Mouse (Mus musculus) midbrain, embryonic 11.5 days (tissue): Measurements from ENCODE around the gene C530008M17Rik. TPM values are rescaled to one million over a fixed set of nuclear protein-coding genes. Genes with fewer than 3 reads are reported as not detected.
A peak's percentile ranks its signal among the peaks of the same experiment; 100 is the strongest.

Source experiments
- ATAC-seq: fragments of 200-750 bp; cut with Nextera tagmentation; 2 replicates; pipeline ENCODE4 v1.8.0; 2017; ENCODE audit warnings: moderate TSS enrichment, moderate library complexity; ENCODE audit not compliant: low FRiP score
- DNase-seq: peaks from one replicate; pipeline ENCODE4 v3.0.0; 2015; ENCODE audit warnings: low spot score; ENCODE audit errors: missing footprints
- H3K27ac ChIP-seq: fragments of 300-500 bp; sonication (generic); 2 replicates; pipeline ENCODE4 v1.5.1; 2014; ENCODE audit warnings: low read depth, low read length
- H3K27me3 ChIP-seq: fragments of 300-500 bp; sonication (generic); 2 replicates; pipeline ENCODE4 v1.6.1; 2014; ENCODE audit warnings: mild to moderate bottlenecking, low read length, moderate library complexity, mixed read lengths; ENCODE audit not compliant: control insufficient read depth, insufficient read depth
- H3K36me3 ChIP-seq: fragments of 300-500 bp; sonication (generic); 2 replicates; pipeline ENCODE4 v1.6.1; 2014; ENCODE audit warnings: mild to moderate bottlenecking, low read length, moderate library complexity, mixed read lengths; ENCODE audit not compliant: control insufficient read depth, insufficient read depth
- H3K4me1 ChIP-seq: fragments of 300-500 bp; sonication (generic); 2 replicates; pipeline ENCODE4 v1.6.1; 2014; ENCODE audit warnings: low read length; ENCODE audit not compliant: control insufficient read depth, insufficient read depth
- H3K4me2 ChIP-seq: fragments of 300-500 bp; sonication (generic); 2 replicates; pipeline ENCODE4 v1.6.1; 2014; ENCODE audit warnings: mild to moderate bottlenecking, moderate library complexity
- H3K4me3 ChIP-seq: fragments of 300-500 bp; sonication (generic); 2 replicates; pipeline ENCODE4 v1.5.1; 2014; ENCODE audit warnings: low read depth, low read length
- H3K9ac ChIP-seq: fragments of 300-500 bp; sonication (generic); 2 replicates; pipeline ENCODE4 v1.6.1; 2014; ENCODE audit warnings: low read length
- H3K9me3 ChIP-seq: fragments of 300-500 bp; sonication (generic); 2 replicates; pipeline ENCODE4 v1.6.1; 2016; ENCODE audit warnings: low read length; ENCODE audit not compliant: control insufficient read depth
- WGBS: fragments of 180-500 bp; shearing (Covaris S2); extraction: QIAGEN DNeasy Blood & Tissue Kit; methylation state at CpG from one replicate; pipeline ENCODE4 v1.1.7; 2014; 5-methylcytosine and 5-hydroxymethylcytosine counted together
- polyA plus RNA-seq: library from polyadenylated mRNA; unstranded; fragments of >200 nt; fragmentation: Nextera tagmentation; extraction: Ambion mirVana; gene quantifications from 2 replicates; pipeline ENCODE4 v1.2.1, GENCODE M21; 2014

The C530008M17Rik gene
- polyA plus RNA-seq, 1 experiment from 2014 or later, result 33.0 TPM

DNA sequence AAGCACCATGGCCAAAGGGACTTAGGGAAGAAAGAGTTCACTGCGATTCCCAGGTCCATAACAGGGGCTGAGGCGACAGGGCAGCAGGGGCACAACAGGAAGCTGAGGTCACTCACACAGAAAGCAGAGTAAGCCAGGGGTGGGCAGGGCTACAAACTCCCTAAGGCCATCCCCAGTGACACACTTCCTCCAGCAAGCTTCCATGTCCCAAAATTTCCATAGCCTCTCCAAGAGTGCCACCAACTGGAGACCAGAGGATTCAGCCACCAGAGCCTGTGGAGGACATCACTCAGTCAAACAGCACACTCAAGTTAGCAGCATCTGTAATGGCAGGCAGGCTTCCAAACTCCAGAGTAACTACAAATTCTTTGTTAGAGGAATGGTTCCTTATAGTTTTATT, 20.7 kb upstream of the C530008M17Rik start:
- Histone ChIP-seq H3K4me3 (no peak overlapping the region), H3K36me3 (peaks cover 9% of the 10 kb centered on the region), H3K4me1 (no peaks in the 10 kb centered on the region), H3K9me3 (no peaks in the 10 kb centered on the region), H3K27me3 (no peaks in the 10 kb centered on the region), H3K27ac (no peak overlapping the region), H3K4me2 (no peak overlapping the region), H3K9ac (no peak overlapping the region)
- no peak for DNase-seq
- WGBS, result 88% methylated on average over 2 of the region's 2 CpGs
- no peak for ATAC-seq

DNA sequence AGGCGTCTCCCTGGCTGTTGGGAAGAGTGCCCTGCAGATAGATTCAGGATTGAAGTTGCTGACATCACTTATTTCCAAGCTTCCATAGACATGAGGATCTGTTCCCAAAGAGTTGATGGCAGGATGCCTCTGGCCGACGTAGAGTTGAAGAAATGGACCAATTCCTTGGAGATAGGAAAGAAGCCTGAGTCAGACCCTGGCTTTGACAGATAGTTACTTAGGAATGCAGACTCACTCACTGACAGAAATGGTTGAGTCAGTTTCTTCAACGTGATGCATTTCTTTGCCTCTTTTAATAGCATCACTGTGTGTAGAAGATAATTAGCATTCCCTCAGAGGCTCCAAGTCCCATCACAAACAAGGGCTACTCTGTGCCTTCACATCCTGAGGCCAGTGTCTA, 14.2 kb upstream of the C530008M17Rik start:
- whole genome bisulfite sequencing, result 91% methylated on average over 4 of the region's 4 CpGs
- H3K9ac ChIP-seq, result no peak overlapping the region
- H3K27ac ChIP-seq, result no peak overlapping the region
- no peak for DNase-seq
- no peak overlapping the region for H3K4me2 ChIP-seq
- H3K4me1 ChIP-seq, result no peaks in the 10 kb centered on the region
- no peaks in the 10 kb centered on the region for H3K27me3 ChIP-seq
- no peak for ATAC-seq
- no peak overlapping the region for H3K4me3 ChIP-seq
- H3K36me3 ChIP-seq, result peaks cover 16% of the 10 kb centered on the region
- no peaks in the 10 kb centered on the region for H3K9me3 ChIP-seq

- no peak overlapping the region for H3K27ac ChIP-seq
- WGBS, result 94% methylated on average over 7 of the region's 7 CpGs
- DNase-seq, result no peak
- H3K36me3 ChIP-seq, result peaks cover 16% of the 10 kb centered on the region
- H3K9me3 ChIP-seq, result no peaks in the 10 kb centered on the region
- H3K9ac ChIP-seq, result no peak overlapping the region
- no peak overlapping the region for H3K4me3 ChIP-seq
- H3K4me1 ChIP-seq, result no peaks in the 10 kb centered on the region
- no peaks in the 10 kb centered on the region for H3K27me3 ChIP-seq
- no peak overlapping the region for H3K4me2 ChIP-seq
- ATAC-seq, result no peak
These were observed 12.1 kb upstream of the C530008M17Rik start for GRCm38 (mm10) chr5:76644234-76644633.

DNA sequence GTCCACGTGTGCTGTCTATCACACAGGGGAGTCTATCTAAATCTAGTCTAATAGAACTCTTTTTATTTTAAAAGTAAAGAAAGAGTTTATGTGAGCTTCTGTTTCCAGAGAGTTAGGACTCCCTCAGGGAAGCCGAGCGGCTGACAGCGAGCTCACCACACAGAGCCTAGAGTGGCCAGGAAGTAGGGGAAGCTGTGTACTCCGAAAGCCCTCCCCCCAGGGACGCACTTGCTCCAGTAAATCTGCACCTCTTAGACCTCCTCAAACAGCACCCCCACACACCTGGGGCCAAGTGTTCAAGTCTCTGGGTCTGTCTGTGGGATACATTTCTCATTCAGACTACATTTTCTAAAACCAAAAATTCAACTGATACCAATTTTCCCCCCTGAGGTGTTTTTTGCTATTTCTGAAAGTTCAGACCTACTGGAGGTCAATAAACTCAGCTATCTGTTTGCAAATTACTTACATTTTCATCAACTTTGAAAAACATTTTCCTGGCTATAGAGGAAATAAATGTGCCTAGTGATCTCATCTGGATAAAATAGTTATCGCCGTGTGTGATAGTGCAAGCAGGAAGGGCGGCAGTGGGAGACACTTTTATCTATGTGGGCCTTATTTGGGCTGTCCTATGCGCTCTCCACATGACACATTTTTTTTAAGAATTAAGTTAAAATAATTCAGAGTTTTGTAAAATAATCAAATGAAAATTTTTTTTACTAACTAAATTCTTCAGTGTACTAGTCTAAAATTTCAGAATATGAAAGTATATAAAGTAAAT, 11.0 kb upstream of the C530008M17Rik start:
- H3K36me3 ChIP-seq, result peaks cover 16% of the 10 kb centered on the region
- H3K4me3 ChIP-seq, result no peak overlapping the region
- H3K9me3 ChIP-seq, result no peaks in the 10 kb centered on the region
- ATAC-seq (no peak), DNase-seq (no peak)
- H3K4me1 ChIP-seq, result no peaks in the 10 kb centered on the region
- H3K9ac ChIP-seq, result no peak overlapping the region
- H3K27ac ChIP-seq, result no peak overlapping the region
- H3K27me3 ChIP-seq, result no peaks in the 10 kb centered on the region
- H3K4me2 ChIP-seq, result no peak overlapping the region
- 92% methylated on average over 10 of the region's 10 CpGs for WGBS

DNA sequence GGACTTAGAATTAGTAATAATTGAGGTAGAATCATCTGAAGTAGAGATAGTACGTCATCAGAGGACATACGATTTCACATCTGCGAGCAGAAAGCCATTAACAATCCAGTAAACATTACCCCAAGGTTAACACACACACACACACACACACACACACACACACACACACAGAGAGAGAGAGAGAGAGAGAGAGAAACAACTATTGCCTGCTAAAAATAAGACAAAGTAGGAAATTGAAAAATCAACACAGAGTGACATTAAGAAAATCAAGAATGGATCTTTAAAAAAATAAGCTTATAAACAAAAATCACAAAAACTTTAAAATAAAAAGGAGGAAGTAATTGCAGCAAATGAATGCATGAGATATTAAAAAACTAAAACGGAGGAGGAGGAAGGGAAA, 6.4 kb upstream of the C530008M17Rik start:
- Histone ChIP-seq H3K9ac (no peak overlapping the region), H3K4me3 (no peak overlapping the region), H3K27ac (no peak overlapping the region), H3K27me3 (no peaks in the 10 kb centered on the region), H3K36me3 (no peaks in the 10 kb centered on the region), H3K9me3 (no peaks in the 10 kb centered on the region), H3K4me1 (no peaks in the 10 kb centered on the region), H3K4me2 (no peak overlapping the region)
- 80% methylated on average over 4 of the region's 4 CpGs for WGBS
- ATAC-seq, result no peak
- no peak for DNase-seq

DNA sequence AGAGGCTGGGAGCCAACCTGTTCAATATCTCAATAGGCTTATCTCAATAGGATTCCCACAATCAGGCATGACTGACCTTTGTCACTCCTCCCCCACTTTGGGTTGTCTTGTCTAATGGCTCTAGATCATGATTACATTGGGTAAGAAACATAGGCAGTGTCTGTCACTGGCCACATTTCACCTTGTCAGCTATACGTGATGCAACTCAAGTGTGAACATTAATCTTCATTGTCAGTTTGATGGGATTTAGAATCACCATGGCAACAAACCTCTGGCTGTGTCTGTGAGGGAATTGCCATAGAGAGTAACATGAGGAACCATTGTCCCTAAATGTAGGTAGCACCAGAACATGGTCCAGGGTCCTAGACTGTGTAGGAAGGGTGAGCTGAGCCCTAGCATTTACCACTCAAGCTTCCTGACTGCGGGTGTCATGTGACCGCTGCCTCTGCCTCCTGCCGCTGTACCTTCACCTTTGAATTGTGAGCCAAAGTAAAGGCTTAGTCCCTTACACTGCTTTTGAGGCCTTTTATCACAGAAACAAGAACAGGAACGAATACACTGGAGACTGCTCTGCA, 5.1 kb upstream of the C530008M17Rik start:
- H3K9me3 ChIP-seq, result no peaks in the 10 kb centered on the region
- ATAC-seq (peak; percentile 77), DNase-seq (peak; percentile 90)
- no peak overlapping the region for H3K27ac ChIP-seq
- no peak overlapping the region for H3K9ac ChIP-seq
- H3K36me3 ChIP-seq, result no peaks in the 10 kb centered on the region
- H3K27me3 ChIP-seq, result no peaks in the 10 kb centered on the region
- no peaks in the 10 kb centered on the region for H3K4me1 ChIP-seq
- H3K4me3 ChIP-seq, result no peak overlapping the region
- 60% methylated on average over 5 of the region's 5 CpGs for WGBS
- H3K4me2 ChIP-seq, result no peak overlapping the region

- WGBS, result under 1% methylated on average over 77 of the region's 80 CpGs
- Histone ChIP-seq H3K27me3 (no peaks in the 10 kb centered on the region), H3K4me2 (peak overlapping the region; percentile 75), H3K4me1 (peaks cover 4% of the 10 kb centered on the region; the same call in 1 of the 2 replicates), H3K9me3 (no peaks in the 10 kb centered on the region), H3K27ac (peak overlapping the region; percentile 93), H3K4me3 (peak overlapping the region; percentile 82), H3K36me3 (no peaks in the 10 kb centered on the region), H3K9ac (peak overlapping the region; percentile 99)
- DNase-seq, result peak; percentile 97
- ATAC-seq, result peak; percentile 94
These were observed 1.2 kb downstream of the C530008M17Rik start for GRCm38 (mm10) chr5:76657245-76658083.

DNA sequence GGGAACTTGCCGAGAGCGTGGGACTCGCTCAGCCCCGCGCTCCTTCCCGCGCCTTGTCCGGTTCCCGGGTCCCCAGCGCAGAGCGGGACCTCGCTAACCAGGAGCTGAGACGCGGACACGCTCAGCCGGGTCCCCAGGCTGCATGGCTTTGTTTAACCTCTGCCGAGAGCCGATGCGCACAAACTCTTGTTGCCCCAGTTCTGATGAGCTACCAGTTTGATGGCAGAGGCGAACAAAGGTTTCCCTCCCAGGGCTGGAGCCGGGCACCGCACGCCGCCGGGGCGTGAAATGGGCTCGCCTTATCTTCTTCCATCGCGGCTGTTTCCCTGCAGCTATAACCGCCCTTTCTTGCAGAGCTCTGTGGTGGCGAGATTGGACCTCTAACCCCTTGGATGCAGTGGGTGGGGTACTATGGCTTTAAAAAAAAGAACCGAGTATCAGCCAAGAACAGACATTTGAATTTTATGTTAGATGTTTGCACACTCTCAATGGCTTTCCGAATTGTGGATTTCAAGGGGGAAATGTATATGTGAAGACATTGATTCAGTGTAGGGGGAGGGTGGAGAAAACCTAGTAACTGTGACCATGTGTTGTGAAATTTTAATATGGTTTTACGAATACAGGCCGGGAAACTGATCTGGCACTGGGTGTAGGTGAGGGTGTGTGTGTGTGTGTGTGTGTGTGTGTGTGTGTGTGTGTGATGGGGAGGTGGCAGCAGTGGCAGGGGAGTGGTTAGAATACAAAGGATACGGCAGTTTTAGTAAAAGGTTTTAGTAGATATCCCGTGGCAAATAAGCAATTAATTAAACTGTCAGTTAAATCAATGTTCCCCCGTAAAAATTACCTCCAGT, 2.0 kb downstream of the C530008M17Rik start:
- Histone ChIP-seq H3K27me3 (no peaks in the 10 kb centered on the region), H3K4me3 (peak overlapping the region; percentile 82), H3K9ac (peak overlapping the region; percentile 99), H3K27ac (peak overlapping the region; percentile 93), H3K36me3 (no peaks in the 10 kb centered on the region), H3K4me2 (peak overlapping the region; percentile 75), H3K9me3 (no peaks in the 10 kb centered on the region), H3K4me1 (peaks cover 4% of the 10 kb centered on the region; the same call in 1 of the 2 replicates)
- ATAC-seq, result peak; percentile 86
- peak; percentile 97 for DNase-seq
- WGBS, result 2% methylated on average over 36 of the region's 38 CpGs
